Mouse (Mus musculus) hematopoietic stem cell, adult 5-6 weeks (primary cell): ENCODE data around the gene Apobr. TPM values are rescaled to one million over a fixed set of nuclear protein-coding genes. Genes with fewer than 3 reads are reported as not detected.
A peak's percentile ranks its signal among the peaks of the same experiment; 100 is the strongest.

Source experiments
- ATAC-seq, 2 experiments: fragments of 125-278 bp in 1 of 2; replicated peaks in 1 of 2; 2 replicates each; pipeline ENCODE4 v1.8.0; 2016 to 2017; ENCODE audit warnings: inconsistent platforms in 2 of 2, mild to moderate bottlenecking in 2 of 2, moderate number of reproducible peaks in 2 of 2, low read depth in 1 of 2, moderate TSS enrichment in 1 of 2; ENCODE audit not compliant: low FRiP score in 2 of 2, poor library complexity in 2 of 2, severe bottlenecking in 2 of 2, insufficient read depth in 1 of 2, low TSS enrichment in 1 of 2
- total RNA-seq: library from RNA; stranded (forward); fragments of 172-1452, 232-1000 nt; gene quantifications from 2 replicates; pipeline ENCODE4 v1.2.3, GENCODE M21; 2017

Gene Apobr
- 24.8 and 26.0 TPM in 2 replicates for total RNA-seq

DNA sequence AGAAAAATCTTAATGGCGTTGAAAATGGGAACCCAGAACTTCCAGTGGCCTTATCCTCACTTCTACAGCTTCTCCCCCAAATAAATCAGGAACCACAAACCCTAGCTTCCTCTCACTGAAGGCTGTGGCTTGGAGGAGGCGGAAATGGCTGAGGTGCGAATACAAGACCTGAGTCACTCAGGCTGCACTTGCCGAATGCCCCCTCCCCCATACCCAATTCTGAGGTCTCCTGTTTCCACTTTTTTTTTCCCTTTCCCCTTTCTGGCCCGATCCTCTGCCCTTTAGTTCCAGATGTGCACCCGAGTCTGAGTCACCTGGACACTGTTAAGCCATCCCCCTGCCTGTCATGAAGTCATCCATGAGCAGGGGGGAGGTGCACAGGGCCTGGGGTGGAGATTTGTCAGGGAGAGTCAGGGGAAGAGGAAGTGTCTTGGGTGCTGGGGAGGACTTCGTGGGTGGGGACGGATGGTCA, at the start of gene Apobr:
Gene Apobr, plus strand, starts transcription at position 437 of the 472 bp plus-strand sequence.
- peak; percentile 66 to 79 for ATAC-seq

DNA sequence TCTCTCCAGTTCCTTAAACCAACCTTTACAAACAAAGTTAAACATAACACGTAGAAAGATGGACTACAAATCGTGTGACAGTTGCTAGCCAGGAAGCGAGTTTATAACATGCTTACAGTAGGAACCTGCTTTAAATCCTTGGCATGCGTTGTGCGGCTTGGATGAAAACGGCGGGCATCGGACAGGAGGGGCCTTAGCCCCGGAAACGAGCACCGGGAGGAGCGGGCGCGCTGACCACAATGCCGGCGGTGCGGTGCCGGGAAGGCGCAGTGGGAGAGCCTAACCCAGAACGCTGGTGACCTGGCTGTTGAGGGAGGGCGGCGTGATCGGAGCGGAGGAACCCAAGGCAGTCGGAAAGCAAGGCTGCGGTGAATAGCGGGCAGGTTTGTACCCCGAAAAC, 49.0 kb upstream of the Apobr start:
- ATAC-seq = peak; percentile 37 to 50; a peak in 2 of 4 replicates

DNA sequence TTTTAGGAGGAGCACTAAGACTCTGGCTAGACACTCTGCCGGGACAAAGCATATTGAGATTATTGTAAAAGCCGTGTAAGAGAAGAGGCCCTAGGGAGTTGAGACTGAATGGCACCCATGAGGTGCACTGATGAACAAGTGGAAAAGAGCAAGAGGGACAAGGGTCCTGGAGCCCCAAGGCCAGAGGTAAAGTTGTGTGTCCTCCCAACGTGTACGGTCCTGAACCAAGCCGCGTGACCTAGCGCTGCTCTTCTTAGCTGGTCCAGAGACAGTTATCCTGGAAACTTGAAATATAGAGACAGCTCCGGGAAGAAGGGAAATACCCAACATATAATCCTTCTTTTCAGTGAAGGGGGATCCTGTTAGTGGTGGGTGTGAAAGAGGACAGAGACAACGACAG, 48.3 kb upstream of the Apobr start:
- ATAC-seq = no peak

DNA sequence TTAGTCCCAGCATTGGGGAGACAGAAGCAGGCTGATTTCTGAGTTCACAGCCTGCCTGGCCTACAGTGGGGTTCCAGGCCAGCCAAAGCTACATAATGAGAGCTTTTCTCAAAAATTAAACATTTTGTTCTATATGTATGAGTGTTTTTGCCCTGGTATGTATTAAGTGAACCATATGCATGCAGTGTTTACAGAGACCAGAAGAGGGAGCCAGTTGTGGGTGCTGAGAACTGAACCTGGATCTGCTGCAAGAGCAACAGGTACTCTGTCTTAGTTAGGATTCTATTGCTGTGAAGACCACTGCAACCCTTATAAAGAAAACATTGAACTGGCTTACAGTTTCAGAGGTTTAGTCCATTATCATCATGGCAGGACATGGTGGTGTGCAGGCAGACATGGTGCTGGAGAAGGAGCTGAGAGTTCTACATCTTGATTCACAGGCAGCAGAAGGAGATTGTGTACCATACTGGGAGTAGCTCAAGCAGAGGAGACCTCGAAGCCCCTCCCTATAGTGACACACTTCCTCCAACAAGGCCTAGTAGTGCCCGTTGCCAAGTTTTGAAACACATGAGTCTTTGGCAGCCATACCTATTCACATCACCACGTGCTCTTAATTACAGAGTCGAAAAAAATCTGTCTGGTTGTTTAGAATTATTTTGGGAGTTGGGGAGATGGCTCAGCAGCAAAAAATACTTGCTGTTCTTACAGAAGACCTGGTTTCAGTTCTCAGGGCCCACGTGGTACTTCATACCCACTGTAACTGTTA, 46.7 kb upstream of the Apobr start:
- peak in 1 of 2 experiments; percentile 80; a peak in 2 of 4 replicates for ATAC-seq

DNA sequence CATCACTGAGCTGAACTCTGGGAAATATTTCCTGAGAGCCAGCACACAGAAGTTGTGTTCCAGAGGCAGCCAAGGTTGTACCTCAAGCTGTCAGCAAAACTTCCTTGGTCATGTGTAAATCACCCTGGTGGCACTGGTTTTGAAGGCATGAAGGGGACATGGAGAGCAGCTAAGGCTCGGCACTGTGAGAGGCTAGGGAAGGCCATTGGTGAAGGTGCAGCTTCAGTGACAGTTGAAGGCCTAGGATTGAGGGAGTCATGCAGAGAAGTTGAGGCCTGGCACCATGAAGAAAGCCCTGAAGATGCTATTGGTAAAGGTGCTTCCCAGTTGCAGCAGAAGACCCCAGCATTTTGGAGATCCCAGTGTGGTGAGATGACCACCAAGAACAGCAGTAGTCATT, 43.1 kb upstream of the Apobr start:
- no peak for ATAC-seq

DNA sequence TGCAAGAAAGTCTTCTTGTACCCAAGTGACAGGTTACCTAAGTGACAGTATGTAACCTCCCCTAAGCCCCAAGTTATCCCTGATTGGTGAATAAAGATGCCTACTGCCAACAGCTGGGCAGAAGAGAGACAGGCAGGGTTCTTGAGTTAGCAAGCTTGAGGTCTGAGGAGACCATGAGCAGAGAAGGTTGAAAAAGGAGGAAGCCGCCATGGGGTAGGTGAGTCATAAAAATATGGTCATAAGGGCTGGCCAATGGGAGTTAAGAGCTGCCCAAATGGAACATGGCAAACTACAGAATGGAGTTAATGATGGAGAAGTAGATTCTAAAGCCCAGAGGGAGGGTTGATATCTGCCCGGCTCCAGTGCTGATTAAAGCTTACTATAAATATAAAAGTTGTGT, 39.1 kb upstream of the Apobr start:
- no peak for ATAC-seq

DNA sequence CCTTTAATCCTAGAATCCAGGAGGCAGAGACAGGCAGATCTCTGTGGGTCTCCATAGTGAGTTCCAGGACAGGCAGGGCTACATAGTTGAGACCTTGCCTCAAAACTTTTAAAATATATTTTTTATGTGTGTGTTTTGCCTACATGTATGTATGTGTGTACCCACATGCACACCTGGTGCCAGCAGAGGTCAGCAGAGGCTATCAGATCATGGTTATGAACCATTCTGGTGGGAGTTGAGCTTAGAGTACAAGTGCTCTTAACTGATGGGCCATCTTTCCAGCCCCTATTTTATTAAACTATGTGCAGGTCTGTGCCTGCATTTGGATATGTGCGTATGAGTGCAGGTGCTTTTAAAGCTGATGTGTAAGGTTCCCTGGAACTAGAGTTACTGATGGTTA, 29.9 kb upstream of the Apobr start:
- no peak; a peak in 1 of 4 replicates for ATAC-seq

DNA sequence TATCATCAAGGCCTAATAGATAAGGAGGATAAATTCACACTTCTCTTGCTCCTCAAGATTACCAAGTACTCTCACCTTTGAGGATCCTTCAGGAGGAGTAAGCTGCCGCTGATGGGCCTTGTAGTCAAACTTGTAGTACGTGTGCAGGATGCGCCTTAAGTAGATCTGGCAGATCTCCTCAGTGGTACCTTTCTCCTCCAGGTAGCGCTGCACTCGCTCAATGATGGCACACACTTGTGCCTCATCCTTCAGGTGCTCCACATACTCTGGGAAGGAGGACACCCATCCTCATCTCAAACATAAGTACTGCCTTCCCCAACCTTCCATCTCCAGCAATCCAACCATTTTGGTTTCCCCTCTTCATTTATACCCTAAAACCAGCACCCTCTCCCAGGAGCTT, 28.1 kb upstream of the Apobr start:
- ATAC-seq = no peak

DNA sequence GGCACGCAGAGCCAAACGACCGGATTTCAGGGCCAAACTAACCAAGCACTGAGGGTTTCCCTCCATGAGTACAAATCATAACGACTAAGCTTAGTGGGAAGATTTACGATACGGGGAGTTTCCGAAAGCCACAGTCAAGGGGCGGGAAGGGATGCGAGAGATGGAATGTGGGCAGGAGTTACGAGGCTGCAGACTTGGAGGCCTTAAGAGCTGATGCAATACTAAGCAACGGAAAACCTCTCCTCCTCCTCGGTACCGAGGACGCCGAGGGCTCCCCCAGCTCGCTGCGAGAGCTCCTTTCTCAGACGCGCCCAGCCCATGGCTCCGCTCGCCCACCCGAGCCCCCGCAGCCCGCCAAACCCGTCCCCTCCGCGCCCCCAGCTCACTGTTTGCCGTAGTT, 19.0 kb upstream of the Apobr start:
- peak; percentile 8 to 54; a peak in 2 of 4 replicates for ATAC-seq

DNA sequence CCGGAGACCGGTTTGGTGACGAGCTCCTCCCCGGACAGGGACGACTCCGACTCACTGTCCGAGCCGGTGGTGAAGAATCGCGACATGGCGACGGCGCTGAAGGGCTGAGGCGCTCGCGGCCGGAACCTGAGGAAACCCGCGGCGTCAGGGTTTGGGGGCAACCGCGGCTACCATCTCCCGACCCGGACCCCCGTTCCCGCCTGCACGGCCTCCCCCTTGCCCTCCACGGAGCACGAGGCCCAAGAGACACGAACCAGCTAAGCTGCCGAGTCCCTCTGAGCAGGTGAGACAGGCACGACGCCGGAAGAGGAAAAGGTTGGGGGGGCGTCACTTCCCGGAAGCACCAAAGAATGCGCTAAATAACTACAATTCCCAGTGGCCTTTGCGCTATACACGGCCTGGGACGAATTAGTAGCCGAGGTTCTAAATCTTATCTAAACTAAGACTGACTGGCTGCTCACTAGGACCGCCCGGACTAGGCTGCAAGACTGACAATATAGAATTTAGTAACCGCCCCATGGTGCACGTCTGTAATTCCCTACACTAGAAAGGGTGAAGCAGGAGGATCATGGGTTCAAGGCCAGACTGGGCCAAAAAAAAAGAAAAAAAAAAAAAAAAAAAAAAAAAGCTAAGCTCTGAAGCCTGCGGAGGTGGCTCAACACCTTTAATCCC, 18.5 kb upstream of the Apobr start, which contains the start of gene Eif3c:
Gene Eif3c, minus strand, starts transcription at position 318 of the 672 bp plus-strand sequence.
- peak; percentile 89 to 91 for ATAC-seq

DNA sequence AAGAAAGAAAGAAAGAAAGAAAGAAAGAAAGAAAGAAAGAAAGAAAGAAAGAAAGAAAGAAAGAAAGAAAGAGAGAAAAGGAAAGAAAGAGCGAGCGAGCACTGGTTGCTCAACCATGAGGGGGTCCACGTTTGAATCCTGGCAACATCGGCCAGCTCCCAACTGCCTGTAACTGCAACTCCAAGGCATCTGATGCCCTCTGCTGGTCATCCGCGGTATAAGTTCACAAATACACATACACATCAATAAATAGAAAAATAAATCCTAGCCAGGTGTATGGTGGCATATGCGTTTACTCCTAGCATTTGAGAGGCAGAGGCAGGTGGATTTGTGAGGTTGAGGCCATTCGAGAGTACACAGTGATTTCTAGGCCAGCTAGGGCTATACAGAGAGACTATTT, 7.8 kb upstream of the Apobr start:
- peak in 1 of 2 experiments; percentile 46; a peak in 1 of 4 replicates for ATAC-seq

DNA sequence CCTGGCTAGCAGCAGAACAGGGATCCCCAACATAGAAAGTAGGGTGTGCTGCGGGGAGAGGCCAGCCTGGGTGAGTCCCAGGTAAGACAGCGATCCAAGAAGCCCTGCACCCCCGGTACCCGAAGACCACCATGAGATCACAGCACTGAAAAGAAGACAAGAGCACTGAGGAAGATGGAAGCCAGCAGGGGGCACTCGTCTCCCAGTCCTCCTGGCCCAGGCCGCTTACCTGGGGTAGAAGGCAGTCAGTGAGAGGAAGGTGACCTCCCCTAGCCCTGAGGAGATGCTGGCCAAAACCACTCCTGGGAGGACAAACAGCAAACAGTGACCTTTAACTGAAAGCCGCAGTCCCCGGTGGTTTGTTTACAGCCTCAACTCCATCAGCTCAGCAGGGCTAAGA, 5.6 kb upstream of the Apobr start:
- ATAC-seq = no peak

DNA sequence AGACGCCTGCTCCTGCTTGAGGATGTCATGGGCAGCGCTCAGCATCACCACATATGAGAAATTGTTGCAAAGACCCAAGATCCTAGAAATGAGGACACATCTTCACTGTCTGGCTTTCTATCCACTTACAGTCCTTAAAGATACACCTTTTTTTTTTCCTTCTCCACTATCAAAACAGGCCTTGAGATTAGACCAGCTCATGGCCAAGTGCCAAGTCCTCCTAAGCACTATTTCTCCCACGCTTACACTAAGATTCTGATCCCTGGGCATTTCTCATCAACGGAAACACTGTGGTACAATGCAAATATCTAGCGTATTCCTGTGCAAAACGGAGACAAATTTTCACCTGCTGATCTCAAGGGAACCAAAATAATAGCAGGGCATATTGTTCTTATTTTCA, 3.1 kb upstream of the Apobr start:
- ATAC-seq = no peak

DNA sequence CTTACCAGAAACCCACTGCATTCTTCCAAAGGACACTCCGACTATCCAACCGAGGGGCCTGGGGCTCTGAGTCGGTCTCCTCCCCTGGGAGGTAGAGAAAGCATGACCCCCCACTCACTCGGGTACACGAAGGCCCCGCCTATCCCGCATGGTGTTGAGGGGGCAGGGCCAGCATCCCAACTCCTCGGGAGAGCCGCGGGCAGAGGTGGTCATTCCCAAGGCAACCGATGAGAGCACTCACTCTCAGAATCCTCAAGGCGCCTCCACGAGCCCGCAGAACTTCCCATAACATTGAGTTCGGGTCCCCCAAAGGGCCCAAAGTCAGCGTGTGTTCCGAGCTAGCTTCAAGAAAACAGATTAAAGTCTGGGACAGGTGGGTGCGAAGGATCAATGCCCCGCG, 2.0 kb upstream of the Apobr start:
- ATAC-seq = no peak

DNA sequence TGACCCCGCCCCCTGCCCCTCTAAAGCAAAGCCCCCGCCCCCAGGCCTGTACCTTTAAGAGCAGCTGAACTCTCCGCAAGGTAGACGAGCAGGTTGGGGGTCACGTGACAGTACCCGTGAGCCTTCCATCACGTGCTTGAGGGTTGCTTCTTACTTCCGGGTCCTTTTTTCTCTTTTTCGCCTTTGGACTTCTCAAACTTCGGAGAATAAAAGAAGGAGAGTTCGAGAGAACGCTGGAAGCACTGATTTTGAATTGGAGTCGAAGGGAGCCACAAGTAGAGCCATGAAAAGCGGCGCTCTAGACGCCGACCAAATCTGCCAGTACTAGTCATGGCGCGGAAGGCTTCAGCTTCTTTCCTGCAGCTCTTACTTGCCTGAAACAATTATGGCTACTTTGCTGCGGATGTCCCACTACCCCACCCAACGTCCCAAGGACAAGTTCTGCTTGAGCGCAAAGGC, 1.5 kb upstream of the Apobr start:
- ATAC-seq = peak; percentile 41 to 48; a peak in 3 of 4 replicates

DNA sequence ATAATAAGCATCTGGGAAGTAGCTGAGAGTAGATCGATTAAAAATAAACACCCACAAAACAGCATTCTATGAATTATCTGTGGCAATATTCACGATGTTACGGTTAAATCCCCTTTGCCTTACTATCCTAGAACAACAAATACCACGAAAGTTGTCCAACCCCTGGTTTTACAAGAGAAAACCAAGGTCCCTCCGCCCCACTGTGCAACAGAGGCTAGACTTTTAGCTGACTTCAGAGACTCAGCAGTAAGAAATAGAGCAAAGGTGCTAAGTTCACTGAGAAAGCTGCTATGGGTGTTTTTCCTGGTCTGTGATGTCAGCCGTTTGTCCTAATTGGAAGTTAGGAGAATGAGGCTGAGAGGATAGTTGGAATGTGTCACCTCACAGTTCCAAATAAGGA, 981 bp upstream of the Apobr start:
- ATAC-seq = no peak

DNA sequence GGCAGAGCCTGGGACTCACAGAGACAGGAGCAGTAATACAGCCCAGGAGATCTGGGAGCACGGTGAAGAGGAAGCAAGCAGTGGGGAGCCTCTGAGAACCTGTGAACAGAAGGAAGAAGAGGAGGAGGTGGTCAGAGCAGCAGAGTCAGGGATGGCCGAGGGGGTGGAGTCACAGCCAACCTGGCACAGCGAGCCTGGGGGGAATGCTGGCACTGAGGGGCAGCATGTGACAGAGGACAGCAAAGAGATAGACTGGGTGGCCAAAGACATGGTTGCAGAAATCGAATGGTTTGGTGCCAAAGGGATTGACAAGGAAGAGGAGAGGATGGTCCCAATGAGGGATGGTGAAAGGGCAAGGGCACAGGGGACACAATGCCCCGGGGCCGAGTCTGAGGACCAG, 975 bp downstream of the Apobr start, which contains the start of gene Cln3:
Gene Cln3, minus strand, starts transcription at position 101 of the 400 bp plus-strand sequence.
- ATAC-seq = no peak

DNA sequence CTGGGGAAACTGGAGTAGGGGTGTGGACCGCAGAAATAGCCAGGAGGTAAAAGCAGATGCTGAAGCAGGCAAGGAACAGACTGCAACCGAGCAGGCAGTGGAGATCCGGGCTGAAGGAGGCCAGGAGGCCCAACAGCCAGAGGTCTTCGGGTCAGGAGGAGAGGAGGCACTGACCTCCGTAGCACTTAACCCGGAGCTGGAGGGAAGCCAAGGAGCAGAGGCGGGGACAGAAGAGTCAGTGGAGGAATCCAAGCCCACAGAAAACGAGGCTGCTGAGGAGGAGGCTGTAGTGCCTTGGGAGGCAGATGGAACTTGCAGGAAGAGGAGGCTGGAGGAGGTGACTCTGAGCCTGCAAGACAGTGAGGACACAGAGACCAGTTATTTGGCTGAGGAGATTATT, 2.1 kb downstream of the Apobr start:
- ATAC-seq = no peak
